Mouse (Mus musculus): ENCODE measurements around the gene Slc4a1. TPM values are rescaled to one million over a fixed set of nuclear protein-coding genes. Genes with fewer than 3 reads are reported as not detected.

Slc4a1 gene
- total and polyA plus RNA-seq, 2 experiments from 2014 or later: 0.48 to 0.84 TPM

- Histone ChIP-seq H3K36me3 (ENCODE audit: insufficient read depth, low read length) (peaks cover 6% of the 10 kb centered on the region; the same call in 1 of the 2 replicates), H3K27ac (peak overlapping the region; percentile 28; the same call in 1 of the 2 replicates), H3K4me3 (ENCODE audit: low read length) (peak overlapping the region; percentile 71), H3K9ac (replicated peaks; ENCODE audit: low read length) (no peak overlapping the region), H3K4me2 (ENCODE audit: low read depth, low read length) (peak overlapping the region; percentile 73), H3K27me3 (ENCODE audit: insufficient read depth, low read length) (no peaks in the 10 kb centered on the region), H3K9me3 (ENCODE audit: low read length) (no peaks in the 10 kb centered on the region), H3K4me1 (ENCODE audit: insufficient read depth, low read length) (peaks cover 17% of the 10 kb centered on the region)
- 43% methylated on average over 15 of the region's 15 CpGs for WGBS
- ATAC-seq (no peak), DNase-seq (ENCODE audit: low spot score) (no peak)
- no peak for TF ChIP-seq CTCF (IDR thresholded peaks at IDR 0.05; ENCODE audit: low read depth)
Measured at GRCm38 (mm10) chr11:102408888-102409794, 43.1 kb upstream of the Slc4a1 start.

DNA sequence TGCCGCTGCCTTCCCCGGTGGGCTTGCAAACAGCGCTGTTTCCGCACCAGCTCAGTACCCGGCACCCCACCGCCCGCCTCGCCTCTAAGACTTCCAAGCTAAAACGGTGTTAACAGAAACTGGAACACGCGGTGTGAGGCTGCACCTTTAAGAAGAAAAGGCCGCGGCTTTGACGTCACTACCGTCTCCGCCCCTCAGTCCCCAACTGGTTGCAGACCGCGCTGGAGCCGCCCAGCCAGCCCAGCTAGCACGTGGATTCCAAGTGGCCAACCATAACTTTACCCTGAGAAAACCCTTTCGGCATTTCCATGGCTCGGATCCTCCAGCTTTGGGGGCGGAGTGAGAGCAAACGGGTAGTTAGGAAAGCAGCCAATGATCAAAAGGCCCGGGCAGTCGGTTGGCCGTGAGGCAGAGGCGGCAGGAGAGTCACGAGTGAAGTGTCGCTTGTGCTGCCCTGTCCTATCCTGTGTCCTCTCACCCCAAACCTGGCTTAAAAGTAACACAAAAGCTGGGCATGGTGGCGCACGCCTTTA, 42.4 kb upstream of the Slc4a1 start:
- H3K27me3 ChIP-seq (ENCODE audit: insufficient read depth, low read length): no peaks in the 10 kb centered on the region
- peak overlapping the region; percentile 88 for H3K27ac ChIP-seq
- peak overlapping the region; percentile 69; the same call in 1 of the 2 replicates for H3K9ac ChIP-seq (replicated peaks; ENCODE audit: low read length)
- no peak for TF ChIP-seq CTCF (IDR thresholded peaks at IDR 0.05; ENCODE audit: low read depth)
- H3K36me3 ChIP-seq (ENCODE audit: insufficient read depth, low read length): peaks cover 13% of the 10 kb centered on the region; the same call in 1 of the 2 replicates
- H3K9me3 ChIP-seq (ENCODE audit: low read length): no peaks in the 10 kb centered on the region
- DNase-seq (ENCODE audit: low spot score): peak; percentile 99
- WGBS: under 1% methylated on average over 32 of the region's 32 CpGs
- H3K4me1 ChIP-seq (ENCODE audit: insufficient read depth, low read length): peaks cover 17% of the 10 kb centered on the region
- H3K4me2 ChIP-seq (ENCODE audit: low read depth, low read length): peak overlapping the region; percentile 73
- H3K4me3 ChIP-seq (ENCODE audit: low read length): peak overlapping the region; percentile 71
- ATAC-seq: peak; percentile 93

DNA sequence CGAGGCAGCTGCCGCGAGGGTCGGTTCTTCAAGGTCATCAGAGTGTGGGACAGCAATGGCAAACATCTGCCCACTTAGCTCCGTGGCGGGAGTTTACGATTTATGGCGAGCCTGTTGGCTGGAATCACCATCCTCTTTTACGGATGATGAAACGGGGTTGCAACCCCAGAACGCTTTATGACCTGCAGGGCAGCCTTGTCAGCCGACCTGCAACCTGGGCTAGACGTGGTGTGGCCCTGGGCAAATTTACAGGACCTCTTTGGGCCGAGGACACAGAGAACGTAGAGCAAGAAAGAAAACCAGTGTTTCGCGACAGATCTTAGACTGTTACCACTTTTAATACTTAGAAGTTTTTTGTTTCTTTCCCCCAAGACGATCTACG, 41.8 kb upstream of the Slc4a1 start, which contains the start of gene Slc25a39:
Slc25a39 (minus strand) TSS at position 113 of the 382 bp plus-strand sequence.
- H3K4me3 ChIP-seq (ENCODE audit: low read length): peak within 1 kb of the TSS; percentile 71
- DNase-seq (ENCODE audit: low spot score) (no peak), ATAC-seq (no peak)
- peak within 1 kb of the TSS; percentile 69 for H3K9ac ChIP-seq (replicated peaks; ENCODE audit: low read length)
- WGBS: under 1% methylated on average over 19 of the region's 19 CpGs
- H3K4me2 ChIP-seq (ENCODE audit: low read depth, low read length): peak within 1 kb of the TSS; percentile 73
- no peaks in the 10 kb centered on the region for H3K27me3 ChIP-seq (ENCODE audit: insufficient read depth, low read length)
- peaks cover 17% of the 10 kb centered on the region for H3K4me1 ChIP-seq (ENCODE audit: insufficient read depth, low read length)
- peak within 1 kb of the TSS; percentile 88 for H3K27ac ChIP-seq
- TF ChIP-seq CTCF (IDR thresholded peaks at IDR 0.05; ENCODE audit: low read depth): no peak
- H3K36me3 ChIP-seq (ENCODE audit: insufficient read depth, low read length): peaks cover 19% of the 10 kb centered on the region; the same call in 1 of the 2 replicates
- no peaks in the 10 kb centered on the region for H3K9me3 ChIP-seq (ENCODE audit: low read length)

- peak overlapping the region; percentile 71 for H3K4me3 ChIP-seq (ENCODE audit: low read length)
- H3K27ac ChIP-seq: peak overlapping the region; percentile 88
- ATAC-seq (peak; percentile 81), DNase-seq (ENCODE audit: low spot score) (peak; percentile 96)
- H3K4me1 ChIP-seq (ENCODE audit: insufficient read depth, low read length): peaks cover 17% of the 10 kb centered on the region
- H3K9me3 ChIP-seq (ENCODE audit: low read length): no peaks in the 10 kb centered on the region
- peak overlapping the region; percentile 69 for H3K9ac ChIP-seq (replicated peaks; ENCODE audit: low read length)
- WGBS: under 1% methylated on average over 58 of the region's 85 CpGs
- H3K36me3 ChIP-seq (ENCODE audit: insufficient read depth, low read length): peaks cover 25% of the 10 kb centered on the region
- no peaks in the 10 kb centered on the region for H3K27me3 ChIP-seq (ENCODE audit: insufficient read depth, low read length)
- peak overlapping the region; percentile 73 for H3K4me2 ChIP-seq (ENCODE audit: low read depth, low read length)
- TF ChIP-seq CTCF (IDR thresholded peaks at IDR 0.05; ENCODE audit: low read depth): no peak
Measured at GRCm38 (mm10) chr11:102406900-102407833, 41.2 kb upstream of the Slc4a1 start.

GRCm38 (mm10) chr11:102406401-102406800, 40.4 kb upstream of the Slc4a1 start:
- Histone ChIP-seq H3K36me3 (ENCODE audit: insufficient read depth, low read length) (peaks cover 28% of the 10 kb centered on the region), H3K4me3 (ENCODE audit: low read length) (peak overlapping the region; percentile 71), H3K9ac (replicated peaks; ENCODE audit: low read length) (peak overlapping the region; percentile 69), H3K9me3 (ENCODE audit: low read length) (no peaks in the 10 kb centered on the region), H3K27ac (peak overlapping the region; percentile 88), H3K4me1 (ENCODE audit: insufficient read depth, low read length) (peaks cover 17% of the 10 kb centered on the region), H3K4me2 (ENCODE audit: low read depth, low read length) (peak overlapping the region; percentile 73), H3K27me3 (ENCODE audit: insufficient read depth, low read length) (no peaks in the 10 kb centered on the region)
- TF ChIP-seq CTCF (IDR thresholded peaks at IDR 0.05; ENCODE audit: low read depth): no peak
- WGBS: 10% methylated on average over 3 of the region's 3 CpGs
- ATAC-seq: no peak
- no peak for DNase-seq (ENCODE audit: low spot score)

All from hindbrain, postnatal 0 days (tissue).